Mouse (Mus musculus) limb, embryonic 13.5 days (tissue): ENCODE data around the gene Angptl1. TPM values are rescaled to one million over a fixed set of nuclear protein-coding genes. Genes with fewer than 3 reads are reported as not detected.

Source experiments
- ATAC-seq: fragments of 200-750 bp; cut with Nextera tagmentation; 2 replicates; pipeline ENCODE4 v1.8.0; 2017; ENCODE audit warnings: low read depth, moderate number of reproducible peaks, moderate TSS enrichment; ENCODE audit not compliant: low FRiP score
- H3K27ac ChIP-seq: fragments of 300-500 bp; sonication (generic); 2 replicates; pipeline ENCODE4 v1.5.1; 2015; ENCODE audit warnings: inconsistent platforms, mild to moderate bottlenecking, moderate library complexity
- H3K27me3 ChIP-seq: fragments of 300-500 bp; sonication (generic); 2 replicates; pipeline ENCODE4 v1.6.1; 2015; ENCODE audit warnings: mild to moderate bottlenecking, inconsistent platforms
- H3K36me3 ChIP-seq: fragments of 300-500 bp; sonication (generic); 2 replicates; pipeline ENCODE4 v1.6.1; 2015; ENCODE audit warnings: inconsistent platforms, mild to moderate bottlenecking, moderate library complexity
- H3K4me1 ChIP-seq: fragments of 300-500 bp; sonication (generic); 2 replicates; pipeline ENCODE4 v1.6.1; 2015; ENCODE audit warnings: inconsistent platforms
- H3K4me2 ChIP-seq: fragments of 300-500 bp; sonication (generic); replicated peaks from 2 replicates; pipeline ENCODE4 v1.6.1; 2015; ENCODE audit warnings: inconsistent platforms, mild to moderate bottlenecking, moderate library complexity
- H3K4me3 ChIP-seq: fragments of 300-500 bp; sonication (generic); 2 replicates; pipeline ENCODE4 v1.5.1; 2015; ENCODE audit warnings: moderate library complexity, mild to moderate bottlenecking, inconsistent platforms
- H3K9ac ChIP-seq: fragments of 300-500 bp; sonication (generic); 2 replicates; pipeline ENCODE4 v1.6.1; 2015; ENCODE audit warnings: mild to moderate bottlenecking, inconsistent platforms
- H3K9me3 ChIP-seq: fragments of 300-500 bp; sonication (generic); 2 replicates; pipeline ENCODE4 v1.6.1; 2016; ENCODE audit warnings: inconsistent platforms
- WGBS: fragments of 180-500 bp; shearing (Covaris S2); methylation state at CpG from one replicate; pipeline ENCODE4 v1.1.7; 2015; 5-methylcytosine and 5-hydroxymethylcytosine counted together
- polyA plus RNA-seq: library from polyadenylated mRNA; unstranded; fragments of >200 nt; fragmentation: Nextera tagmentation; extraction: Ambion mirVana; gene quantifications from 2 replicates; pipeline ENCODE4 v1.2.1, GENCODE M21; 2015

The Angptl1 gene
- polyA plus RNA-seq, 1 experiment from 2014 or later = 66.1 TPM

GRCm38 (mm10) chr1:156852409-156852808, 14.0 kb downstream of the Angptl1 start:
- Histone ChIP-seq H3K4me1 (peaks cover 17% of the 10 kb centered on the region), H3K9ac (no peak overlapping the region), H3K4me3 (no peak overlapping the region), H3K27ac (peak overlapping the region; percentile 23; the same call in 1 of the 2 replicates), H3K9me3 (no peaks in the 10 kb centered on the region), H3K27me3 (no peaks in the 10 kb centered on the region), H3K4me2 (peak overlapping the region; percentile 30), H3K36me3 (peaks cover 5% of the 10 kb centered on the region)
- peak; percentile 95 for ATAC-seq
- 17% methylated on average over 9 of the region's 9 CpGs for WGBS

DNA sequence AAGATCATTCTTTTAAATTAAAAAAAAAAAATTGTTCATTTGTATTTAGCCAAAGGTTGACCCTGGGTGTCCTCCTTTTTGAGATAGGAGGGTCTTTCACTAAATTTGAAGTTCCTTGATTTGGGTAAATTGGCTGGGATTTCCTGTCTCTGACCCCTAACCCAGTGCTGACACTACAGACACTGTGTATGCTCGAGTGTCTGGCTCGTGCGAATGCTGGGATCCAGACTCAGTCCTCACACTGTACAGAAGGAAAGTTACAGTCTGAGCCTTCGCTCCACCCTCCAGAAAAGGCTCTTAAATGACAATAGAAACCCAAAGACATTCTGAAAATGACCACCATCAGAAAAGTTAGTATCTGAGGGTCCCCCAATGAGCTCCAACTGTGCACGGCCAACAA, 14.5 kb downstream of the Angptl1 start:
- Histone ChIP-seq H3K4me1 (peaks cover 16% of the 10 kb centered on the region), H3K4me3 (no peak overlapping the region), H3K27me3 (no peaks in the 10 kb centered on the region), H3K4me2 (no peak overlapping the region), H3K9me3 (no peaks in the 10 kb centered on the region), H3K9ac (no peak overlapping the region), H3K27ac (peak overlapping the region; percentile 23; the same call in 1 of the 2 replicates), H3K36me3 (peaks cover 5% of the 10 kb centered on the region; the same call in 1 of the 2 replicates)
- ATAC-seq = no peak
- 55% methylated on average over 5 of the region's 5 CpGs for WGBS

DNA sequence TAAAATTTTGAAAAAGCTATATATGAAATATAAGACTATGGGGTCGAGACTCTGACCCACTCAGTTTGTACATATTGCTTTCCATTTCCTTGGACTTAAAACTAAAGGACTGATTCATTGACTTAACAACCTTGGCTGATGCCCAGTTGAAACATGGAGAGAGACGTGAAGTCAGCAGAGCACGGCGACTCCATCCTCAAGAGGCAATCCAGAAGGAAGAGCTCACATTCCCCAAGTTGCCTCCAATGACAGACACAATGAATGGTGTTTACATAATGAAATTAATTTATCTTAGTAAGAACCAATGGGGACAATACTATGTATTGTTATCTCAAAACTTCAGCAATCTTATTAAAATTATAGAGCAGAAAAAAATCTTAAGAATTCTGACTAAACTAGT, 16.2 kb downstream of the Angptl1 start:
- Histone ChIP-seq H3K4me1 (peaks cover 16% of the 10 kb centered on the region), H3K27ac (no peak overlapping the region), H3K9me3 (no peaks in the 10 kb centered on the region), H3K27me3 (no peaks in the 10 kb centered on the region), H3K36me3 (peaks cover 14% of the 10 kb centered on the region), H3K9ac (no peak overlapping the region), H3K4me3 (no peak overlapping the region), H3K4me2 (no peak overlapping the region)
- WGBS = 86% methylated on average over 4 of the region's 4 CpGs
- no peak for ATAC-seq

- Histone ChIP-seq H3K4me2 (no peak overlapping the region), H3K9ac (no peak overlapping the region), H3K27me3 (no peaks in the 10 kb centered on the region), H3K36me3 (peaks cover 13% of the 10 kb centered on the region), H3K4me1 (peaks cover 16% of the 10 kb centered on the region), H3K27ac (no peak overlapping the region), H3K9me3 (no peaks in the 10 kb centered on the region), H3K4me3 (no peak overlapping the region)
- WGBS = 94% methylated on average over 2 of the region's 2 CpGs
- no peak for ATAC-seq
Measured at GRCm38 (mm10) chr1:156856666-156857065, 18.3 kb downstream of the Angptl1 start.

- no peaks in the 10 kb centered on the region for H3K9me3 ChIP-seq
- H3K4me2 ChIP-seq = no peak overlapping the region
- no peak overlapping the region for H3K9ac ChIP-seq
- 93% methylated on average over 2 of the region's 2 CpGs for WGBS
- H3K4me1 ChIP-seq = 0 out of 2 replicates have a peak, but pooled peaks cover 2% of the 10 kb centered on the region
- no peaks in the 10 kb centered on the region for H3K27me3 ChIP-seq
- no peak overlapping the region for H3K27ac ChIP-seq
- no peak for ATAC-seq
- H3K36me3 ChIP-seq = peaks cover 13% of the 10 kb centered on the region
- no peak overlapping the region for H3K4me3 ChIP-seq
Measured at GRCm38 (mm10) chr1:156859156-156859555, 20.8 kb downstream of the Angptl1 start.

- no peak overlapping the region for H3K4me2 ChIP-seq
- H3K4me3 ChIP-seq = no peak overlapping the region
- ATAC-seq = no peak
- 0 out of 2 replicates have a peak, but pooled peaks cover 8% of the 10 kb centered on the region for H3K4me1 ChIP-seq
- no peak overlapping the region for H3K9ac ChIP-seq
- 70% methylated on average over 2 of the region's 2 CpGs for WGBS
- H3K9me3 ChIP-seq = no peaks in the 10 kb centered on the region
- no peak overlapping the region for H3K27ac ChIP-seq
- no peaks in the 10 kb centered on the region for H3K27me3 ChIP-seq
- H3K36me3 ChIP-seq = peaks cover 13% of the 10 kb centered on the region
Measured at GRCm38 (mm10) chr1:156859711-156860250, 21.4 kb downstream of the Angptl1 start.

GRCm38 (mm10) chr1:156860266-156860665, 21.9 kb downstream of the Angptl1 start:
- Histone ChIP-seq H3K9me3 (no peaks in the 10 kb centered on the region), H3K36me3 (peaks cover 13% of the 10 kb centered on the region), H3K27ac (no peak overlapping the region), H3K4me1 (0 out of 2 replicates have a peak, but pooled peaks cover 8% of the 10 kb centered on the region), H3K4me3 (no peak overlapping the region), H3K9ac (no peak overlapping the region), H3K4me2 (no peak overlapping the region), H3K27me3 (no peaks in the 10 kb centered on the region)
- no peak for ATAC-seq
- 85% methylated on average over 8 of the region's 8 CpGs for WGBS

DNA sequence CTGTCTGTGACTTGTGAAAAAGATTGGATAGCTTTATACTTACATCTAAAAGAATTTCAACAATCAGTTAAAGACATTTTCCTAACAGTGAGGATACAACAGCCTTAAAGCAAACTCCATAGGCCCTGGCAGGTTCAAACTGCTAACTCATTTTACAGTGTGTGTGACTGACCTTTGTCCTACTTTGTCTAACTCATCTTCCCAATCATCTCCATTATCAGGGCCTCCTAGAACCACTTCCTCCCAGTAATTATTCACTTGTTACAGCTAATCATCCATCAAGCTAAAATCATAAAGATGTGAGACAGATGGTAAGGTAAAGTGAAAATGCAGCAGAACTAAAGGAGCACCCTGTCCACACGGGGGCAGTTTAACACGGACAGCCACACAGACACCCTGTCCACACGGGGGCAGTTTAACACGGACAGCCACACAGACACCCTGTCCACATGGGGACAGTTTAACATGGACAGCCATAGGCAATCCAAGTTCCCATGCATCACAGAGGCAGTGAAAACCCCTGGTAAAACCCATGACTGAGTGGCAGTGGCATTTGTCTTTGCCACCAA, 23.2 kb downstream of the Angptl1 start:
- H3K4me2 ChIP-seq = no peak overlapping the region
- H3K36me3 ChIP-seq = peaks cover 23% of the 10 kb centered on the region
- H3K4me3 ChIP-seq = no peak overlapping the region
- H3K9ac ChIP-seq = no peak overlapping the region
- no peak overlapping the region for H3K27ac ChIP-seq
- H3K4me1 ChIP-seq = 0 out of 2 replicates have a peak, but pooled peaks cover 8% of the 10 kb centered on the region
- H3K9me3 ChIP-seq = no peaks in the 10 kb centered on the region
- H3K27me3 ChIP-seq = no peaks in the 10 kb centered on the region
- WGBS = 55% methylated on average over 4 of the region's 4 CpGs
- no peak for ATAC-seq

GRCm38 (mm10) chr1:156863726-156864125, 25.4 kb downstream of the Angptl1 start:
- WGBS = 77% methylated on average over 3 of the region's 3 CpGs
- ATAC-seq = no peak
- Histone ChIP-seq H3K4me1 (0 out of 2 replicates have a peak, but pooled peaks cover 8% of the 10 kb centered on the region), H3K4me2 (no peak overlapping the region), H3K27ac (peak overlapping the region; percentile 28; the same call in 1 of the 2 replicates), H3K36me3 (peaks cover 24% of the 10 kb centered on the region), H3K9me3 (no peaks in the 10 kb centered on the region), H3K9ac (no peak overlapping the region), H3K4me3 (no peak overlapping the region), H3K27me3 (no peaks in the 10 kb centered on the region)

DNA sequence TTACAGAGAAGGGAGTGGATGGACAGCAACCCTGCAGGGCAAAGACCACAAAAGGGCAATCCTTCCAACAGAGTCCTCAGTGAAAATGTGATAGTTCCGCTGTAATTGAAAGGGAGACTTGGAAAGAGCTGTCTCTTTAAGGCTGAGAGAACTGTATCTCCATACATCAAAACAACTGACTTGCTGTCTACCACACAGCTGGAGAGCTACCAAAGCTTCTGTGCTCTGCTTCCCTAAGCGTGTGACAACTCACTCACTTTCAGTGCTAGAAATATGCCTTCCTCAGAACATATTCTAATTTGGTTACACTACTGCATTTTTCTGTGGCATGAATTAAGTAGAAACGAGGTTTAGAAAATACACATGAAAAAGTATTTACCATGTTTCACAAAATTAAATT, 25.9 kb downstream of the Angptl1 start:
- H3K27ac ChIP-seq = peak overlapping the region; percentile 28; the same call in 1 of the 2 replicates
- H3K4me2 ChIP-seq = no peak overlapping the region
- 0 out of 2 replicates have a peak, but pooled peaks cover 8% of the 10 kb centered on the region for H3K4me1 ChIP-seq
- no peak overlapping the region for H3K4me3 ChIP-seq
- H3K27me3 ChIP-seq = no peaks in the 10 kb centered on the region
- no peaks in the 10 kb centered on the region for H3K9me3 ChIP-seq
- peaks cover 21% of the 10 kb centered on the region for H3K36me3 ChIP-seq
- ATAC-seq = no peak
- no peak overlapping the region for H3K9ac ChIP-seq
- WGBS = 69% methylated on average over 3 of the region's 3 CpGs

GRCm38 (mm10) chr1:156870028-156870427, 31.7 kb downstream of the Angptl1 start:
- Histone ChIP-seq H3K4me1 (no peaks in the 10 kb centered on the region), H3K4me2 (no peak overlapping the region), H3K9ac (no peak overlapping the region), H3K4me3 (no peak overlapping the region), H3K9me3 (no peaks in the 10 kb centered on the region), H3K36me3 (peaks cover 26% of the 10 kb centered on the region), H3K27ac (no peak overlapping the region), H3K27me3 (no peaks in the 10 kb centered on the region)
- 89% methylated on average over 5 of the region's 5 CpGs for whole genome bisulfite sequencing
- no peak for ATAC-seq

DNA sequence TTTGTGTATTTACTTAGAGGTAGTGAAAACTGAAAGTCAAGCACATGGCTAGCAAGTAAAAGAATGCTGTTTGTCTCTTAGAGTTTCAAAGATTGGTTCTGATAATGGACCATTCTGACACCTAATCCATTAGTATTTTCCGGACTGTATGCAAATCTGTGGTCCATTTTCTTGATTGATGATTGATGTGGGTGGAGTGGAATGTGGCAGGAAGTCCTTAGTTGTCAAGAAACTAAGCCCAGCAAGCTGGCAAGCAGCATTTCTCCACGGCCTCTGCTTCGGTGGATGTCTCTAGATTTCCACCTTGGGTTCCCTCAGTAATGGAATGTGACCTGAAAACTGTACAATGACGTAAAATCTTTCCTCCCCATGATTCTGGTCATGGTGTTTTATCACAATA, 32.3 kb downstream of the Angptl1 start:
- no peak overlapping the region for H3K4me2 ChIP-seq
- no peaks in the 10 kb centered on the region for H3K27me3 ChIP-seq
- H3K4me1 ChIP-seq = no peaks in the 10 kb centered on the region
- 80% methylated on average over 4 of the region's 4 CpGs for WGBS
- no peak overlapping the region for H3K4me3 ChIP-seq
- no peak overlapping the region for H3K9ac ChIP-seq
- no peaks in the 10 kb centered on the region for H3K9me3 ChIP-seq
- H3K36me3 ChIP-seq = peaks cover 25% of the 10 kb centered on the region
- ATAC-seq = no peak
- no peak overlapping the region for H3K27ac ChIP-seq

GRCm38 (mm10) chr1:156884782-156885181, 46.4 kb downstream of the Angptl1 start:
- no peaks in the 10 kb centered on the region for H3K9me3 ChIP-seq
- H3K27me3 ChIP-seq = no peaks in the 10 kb centered on the region
- H3K36me3 ChIP-seq = peaks cover 27% of the 10 kb centered on the region
- no peak for ATAC-seq
- no peak overlapping the region for H3K9ac ChIP-seq
- no peaks in the 10 kb centered on the region; the same call in 1 of the 2 replicates for H3K4me1 ChIP-seq
- H3K4me2 ChIP-seq = no peak overlapping the region
- no peak overlapping the region for H3K27ac ChIP-seq
- WGBS = 74% methylated on average over 2 of the region's 2 CpGs
- H3K4me3 ChIP-seq = no peak overlapping the region
